Mouse (Mus musculus): ENCODE measurements at regions not wholly inside any gene's neighbourhood (a gene's known extent, or its start where the extent isn't known, plus 50 kb on each side); places are given as distances from the start of the nearest gene placed in this dataset.

DNA sequence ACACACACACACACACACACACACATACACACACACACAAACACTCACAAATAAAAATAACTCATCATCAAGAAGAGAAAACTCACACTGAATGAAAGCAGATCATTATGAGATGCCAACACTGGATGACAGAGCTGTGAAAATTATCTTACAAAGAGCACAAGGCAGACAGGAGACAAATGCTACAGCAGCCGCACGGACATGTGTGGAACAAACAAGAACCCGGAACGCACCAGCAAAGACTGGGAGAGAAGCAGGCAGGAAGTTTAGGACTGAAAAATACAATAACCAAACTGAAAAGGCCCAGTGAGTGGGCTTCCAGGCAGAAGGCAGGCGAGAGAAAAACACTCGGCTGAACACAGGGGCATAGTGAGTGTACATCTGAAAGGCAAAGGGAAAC, 148.2 kb downstream of the Rplp1 start:
- Histone ChIP-seq H3K4me3 (ENCODE audit: low read depth, low read length) (no peak overlapping the region), H3K4me2 (ENCODE audit: low read depth, severe bottlenecking) (no peak overlapping the region), H3K9me3 (ENCODE audit: control insufficient read depth, low read length) (no peaks in the 10 kb centered on the region), H3K27me3 (ENCODE audit: control insufficient read depth, insufficient read depth, low read length) (no peaks in the 10 kb centered on the region), H3K27ac (replicated peaks; ENCODE audit: low read depth, low read length) (no peak overlapping the region), H3K4me1 (ENCODE audit: control insufficient read depth, insufficient read depth, low read length) (no peaks in the 10 kb centered on the region), H3K36me3 (ENCODE audit: control insufficient read depth, insufficient read depth, low read length) (no peaks in the 10 kb centered on the region), H3K9ac (ENCODE audit: low read length) (no peak overlapping the region)
- no peak for DNase-seq (ENCODE audit: low spot score)
- ATAC-seq (ENCODE audit: insufficient number of reproducible peaks, low FRiP score, low TSS enrichment, low read depth): no peak
- 91% methylated on average over 6 of the region's 6 CpGs for WGBS

DNA sequence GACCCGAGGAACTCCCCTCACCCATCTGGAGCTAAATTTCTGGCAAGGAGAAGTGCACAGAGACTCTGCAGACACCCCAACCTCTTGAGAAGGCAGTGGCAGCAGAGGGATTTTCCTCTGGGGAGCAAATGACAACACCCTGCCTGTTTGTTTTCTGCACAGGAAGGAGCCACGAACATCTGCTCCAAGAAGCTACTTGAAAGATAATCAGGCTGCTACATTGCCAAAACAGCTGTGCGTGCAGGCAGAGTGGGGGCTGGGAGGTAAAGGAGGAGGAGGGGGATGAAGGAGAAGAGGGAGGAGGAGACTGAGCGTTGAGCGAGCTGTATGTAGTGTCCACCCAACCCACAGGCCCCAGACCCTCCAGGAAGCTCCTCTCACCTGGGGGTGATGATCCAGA, 149.0 kb downstream of the Rplp1 start:
- Histone ChIP-seq H3K9me3 (ENCODE audit: control insufficient read depth, low read length) (no peaks in the 10 kb centered on the region), H3K36me3 (ENCODE audit: control insufficient read depth, insufficient read depth, low read length) (no peaks in the 10 kb centered on the region), H3K4me3 (ENCODE audit: low read depth, low read length) (no peak overlapping the region), H3K4me2 (ENCODE audit: low read depth, severe bottlenecking) (no peak overlapping the region), H3K27me3 (ENCODE audit: control insufficient read depth, insufficient read depth, low read length) (no peaks in the 10 kb centered on the region), H3K4me1 (ENCODE audit: control insufficient read depth, insufficient read depth, low read length) (no peaks in the 10 kb centered on the region), H3K9ac (ENCODE audit: low read length) (no peak overlapping the region), H3K27ac (replicated peaks; ENCODE audit: low read depth, low read length) (no peak overlapping the region)
- DNase-seq (ENCODE audit: low spot score) (no peak), ATAC-seq (ENCODE audit: insufficient number of reproducible peaks, low FRiP score, low TSS enrichment, low read depth) (no peak)
- WGBS: 47% methylated on average over 5 of the region's 5 CpGs

DNA sequence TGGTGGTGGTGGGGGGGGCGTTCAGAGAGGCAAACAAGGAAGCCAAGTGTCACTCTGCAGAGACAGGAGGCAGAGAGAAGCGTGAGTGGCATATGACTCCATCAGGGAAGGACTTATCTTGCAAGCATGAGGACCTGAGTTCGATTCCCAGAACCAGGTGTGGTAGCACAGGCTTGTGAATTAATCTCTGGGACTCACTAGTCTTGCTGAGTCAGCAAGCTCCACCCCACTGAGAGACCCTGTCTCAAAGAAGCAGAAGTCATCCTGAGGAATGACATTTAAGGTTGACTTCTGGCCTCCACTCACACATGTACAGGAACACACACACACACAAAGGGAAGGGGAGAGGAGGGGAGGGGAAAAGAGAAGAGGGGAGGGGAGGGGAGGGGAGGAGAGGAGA, 156.5 kb downstream of the Rplp1 start:
- no peak overlapping the region for H3K27ac ChIP-seq (replicated peaks; ENCODE audit: low read depth, low read length)
- no peaks in the 10 kb centered on the region for H3K9me3 ChIP-seq (ENCODE audit: control insufficient read depth, low read length)
- no peaks in the 10 kb centered on the region for H3K4me1 ChIP-seq (ENCODE audit: control insufficient read depth, insufficient read depth, low read length)
- no peak for DNase-seq (ENCODE audit: low spot score)
- no peak overlapping the region for H3K4me3 ChIP-seq (ENCODE audit: low read depth, low read length)
- no peak overlapping the region for H3K4me2 ChIP-seq (ENCODE audit: low read depth, severe bottlenecking)
- ATAC-seq (ENCODE audit: insufficient number of reproducible peaks, low FRiP score, low TSS enrichment, low read depth): no peak
- H3K36me3 ChIP-seq (ENCODE audit: control insufficient read depth, insufficient read depth, low read length): no peaks in the 10 kb centered on the region
- H3K9ac ChIP-seq (ENCODE audit: low read length): no peak overlapping the region
- 0 out of 2 replicates have a peak, but pooled peaks cover 2% of the 10 kb centered on the region for H3K27me3 ChIP-seq (ENCODE audit: control insufficient read depth, insufficient read depth, low read length)
- 85% methylated on average over 3 of the region's 3 CpGs for WGBS

DNA sequence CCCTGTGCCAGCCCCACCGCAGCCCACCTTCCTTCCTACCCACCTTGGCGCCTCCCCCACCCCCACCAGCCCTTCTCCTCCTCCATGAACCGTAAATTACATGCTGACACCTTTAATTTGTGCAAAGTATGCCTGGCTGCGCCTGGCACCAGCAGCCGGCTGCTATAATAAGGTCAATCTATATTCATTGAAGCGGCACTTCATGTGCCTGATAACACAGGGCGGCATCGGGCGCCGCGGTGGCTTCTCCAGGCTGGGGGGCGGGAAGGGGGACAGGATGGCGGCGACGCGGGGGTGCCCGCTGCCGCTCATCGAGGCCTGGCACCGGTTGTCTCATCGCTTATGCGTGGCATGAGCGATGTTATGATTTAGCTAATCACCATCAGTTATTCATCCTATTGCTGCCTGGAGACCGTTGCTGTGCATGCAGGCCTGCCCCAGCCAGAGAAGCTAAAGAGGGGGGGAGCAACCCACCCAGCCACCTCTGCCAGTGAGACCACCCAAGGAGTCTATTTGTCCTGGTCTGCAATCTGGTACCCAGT, 157.5 kb downstream of the Rplp1 start:
- no peaks in the 10 kb centered on the region for H3K36me3 ChIP-seq (ENCODE audit: control insufficient read depth, insufficient read depth, low read length)
- DNase-seq (ENCODE audit: low spot score) (no peak), ATAC-seq (ENCODE audit: insufficient number of reproducible peaks, low FRiP score, low TSS enrichment, low read depth) (no peak)
- 0 out of 2 replicates have a peak, but pooled peaks cover 2% of the 10 kb centered on the region for H3K27me3 ChIP-seq (ENCODE audit: control insufficient read depth, insufficient read depth, low read length)
- H3K4me2 ChIP-seq (ENCODE audit: low read depth, severe bottlenecking): no peak overlapping the region
- H3K27ac ChIP-seq (replicated peaks; ENCODE audit: low read depth, low read length): no peak overlapping the region
- no peaks in the 10 kb centered on the region for H3K4me1 ChIP-seq (ENCODE audit: control insufficient read depth, insufficient read depth, low read length)
- 73% methylated on average over 24 of the region's 24 CpGs for WGBS
- no peaks in the 10 kb centered on the region for H3K9me3 ChIP-seq (ENCODE audit: control insufficient read depth, low read length)
- no peak overlapping the region for H3K9ac ChIP-seq (ENCODE audit: low read length)
- no peak overlapping the region for H3K4me3 ChIP-seq (ENCODE audit: low read depth, low read length)

DNA sequence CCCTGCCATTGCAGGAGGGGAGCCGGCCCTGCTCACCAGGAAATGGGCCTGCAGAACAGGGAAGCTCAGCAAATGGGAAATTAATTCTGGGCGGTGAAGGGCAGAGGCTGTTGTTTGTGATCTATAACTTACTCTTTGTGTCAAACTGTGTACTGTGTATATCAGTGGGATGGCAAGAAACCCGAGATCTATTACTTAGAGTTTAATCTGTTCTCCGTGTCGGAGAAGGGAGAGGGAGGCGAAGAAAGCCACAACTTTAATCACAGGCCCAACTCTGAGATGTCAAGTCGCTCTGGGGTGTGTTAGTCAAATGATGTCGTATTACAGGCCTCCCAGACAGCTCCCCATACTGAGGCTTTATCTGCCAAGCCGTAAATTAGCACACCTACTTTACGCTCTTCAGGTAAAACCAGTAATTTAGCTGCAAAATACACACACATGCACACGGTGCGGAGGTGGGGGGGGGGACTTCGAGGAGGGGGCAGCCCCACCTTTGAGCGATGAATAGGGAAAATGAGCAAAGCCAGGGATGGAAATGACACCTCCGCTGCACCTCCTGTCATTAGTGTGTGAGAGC, 158.0 kb downstream of the Rplp1 start:
- no peak for DNase-seq (ENCODE audit: low spot score)
- H3K9ac ChIP-seq (ENCODE audit: low read length): no peak overlapping the region
- WGBS: 47% methylated on average over 15 of the region's 15 CpGs

DNA sequence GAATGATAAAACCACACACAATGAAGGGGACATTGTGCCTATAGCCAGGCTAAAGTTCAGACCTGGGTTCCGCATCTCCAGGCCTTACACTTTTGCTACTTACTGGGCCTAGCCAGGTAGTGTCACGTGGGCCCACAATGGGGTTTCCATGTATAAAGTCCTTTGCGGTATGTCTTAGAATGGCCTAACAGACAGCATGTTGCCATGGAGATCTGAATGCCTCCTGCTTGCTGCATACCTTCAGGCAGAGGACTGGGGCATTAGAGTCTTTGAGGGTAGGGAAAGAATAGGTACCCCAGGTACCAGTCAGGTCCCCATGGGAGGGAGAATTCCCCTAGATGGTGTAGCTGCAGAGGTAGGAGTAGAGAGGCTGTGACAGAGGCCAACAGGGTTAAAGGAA, 159.0 kb downstream of the Rplp1 start:
- H3K27me3 ChIP-seq (ENCODE audit: control insufficient read depth, insufficient read depth, low read length): 0 out of 2 replicates have a peak, but pooled peaks cover 2% of the 10 kb centered on the region
- no peaks in the 10 kb centered on the region for H3K36me3 ChIP-seq (ENCODE audit: control insufficient read depth, insufficient read depth, low read length)
- ATAC-seq (ENCODE audit: insufficient number of reproducible peaks, low FRiP score, low TSS enrichment, low read depth) (no peak), DNase-seq (ENCODE audit: low spot score) (no peak)
- no peak overlapping the region for H3K27ac ChIP-seq (replicated peaks; ENCODE audit: low read depth, low read length)
- WGBS: 89% methylated on average over 3 of the region's 3 CpGs
- no peaks in the 10 kb centered on the region for H3K9me3 ChIP-seq (ENCODE audit: control insufficient read depth, low read length)
- H3K4me3 ChIP-seq (ENCODE audit: low read depth, low read length): no peak overlapping the region
- no peaks in the 10 kb centered on the region for H3K4me1 ChIP-seq (ENCODE audit: control insufficient read depth, insufficient read depth, low read length)
- H3K4me2 ChIP-seq (ENCODE audit: low read depth, severe bottlenecking): no peak overlapping the region
- no peak overlapping the region for H3K9ac ChIP-seq (ENCODE audit: low read length)

More for the DNA sequence above, 158.0 kb downstream of the Rplp1 start:
- no peaks in the 10 kb centered on the region for H3K36me3 ChIP-seq (ENCODE audit: control insufficient read depth, insufficient read depth, low read length)
- H3K27ac ChIP-seq (replicated peaks; ENCODE audit: low read depth, low read length): no peak overlapping the region
- no peaks in the 10 kb centered on the region for H3K9me3 ChIP-seq (ENCODE audit: control insufficient read depth, low read length)
- 0 out of 2 replicates have a peak, but pooled peaks cover 2% of the 10 kb centered on the region for H3K27me3 ChIP-seq (ENCODE audit: control insufficient read depth, insufficient read depth, low read length)
- ATAC-seq (ENCODE audit: insufficient number of reproducible peaks, low FRiP score, low TSS enrichment, low read depth): no peak
- no peaks in the 10 kb centered on the region for H3K4me1 ChIP-seq (ENCODE audit: control insufficient read depth, insufficient read depth, low read length)
- no peak overlapping the region for H3K4me2 ChIP-seq (ENCODE audit: low read depth, severe bottlenecking)
- no peak overlapping the region for H3K4me3 ChIP-seq (ENCODE audit: low read depth, low read length)

DNA sequence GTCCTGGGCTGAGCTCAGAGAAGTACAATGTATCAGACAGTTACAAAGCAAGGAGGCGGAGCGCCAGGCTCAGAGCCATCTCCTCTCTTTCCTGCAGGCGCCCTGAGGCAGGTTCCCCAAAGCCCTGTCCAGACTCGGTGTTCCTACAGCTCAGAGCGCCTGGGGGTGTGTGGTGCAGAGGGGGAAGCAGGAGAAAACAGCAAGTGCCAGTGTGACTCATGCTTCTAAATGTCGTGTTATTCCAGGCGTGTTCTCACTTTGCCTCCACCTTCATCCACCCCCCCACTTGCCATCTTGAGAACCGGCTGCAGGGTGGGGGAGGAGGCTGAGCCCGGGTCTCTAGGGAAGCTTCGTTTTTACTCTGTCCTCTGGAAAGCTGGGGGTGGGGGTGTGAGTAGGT, 160.5 kb downstream of the Rplp1 start:
- Histone ChIP-seq H3K9me3 (ENCODE audit: control insufficient read depth, low read length) (no peaks in the 10 kb centered on the region), H3K36me3 (ENCODE audit: control insufficient read depth, insufficient read depth, low read length) (no peaks in the 10 kb centered on the region), H3K4me2 (ENCODE audit: low read depth, severe bottlenecking) (no peak overlapping the region), H3K27ac (replicated peaks; ENCODE audit: low read depth, low read length) (no peak overlapping the region), H3K9ac (ENCODE audit: low read length) (no peak overlapping the region), H3K27me3 (ENCODE audit: control insufficient read depth, insufficient read depth, low read length) (0 out of 2 replicates have a peak, but pooled peaks cover 2% of the 10 kb centered on the region), H3K4me1 (ENCODE audit: control insufficient read depth, insufficient read depth, low read length) (no peaks in the 10 kb centered on the region), H3K4me3 (ENCODE audit: low read depth, low read length) (no peak overlapping the region)
- DNase-seq (ENCODE audit: low spot score): no peak
- no peak for ATAC-seq (ENCODE audit: insufficient number of reproducible peaks, low FRiP score, low TSS enrichment, low read depth)
- WGBS: 39% methylated on average over 10 of the region's 10 CpGs

DNA sequence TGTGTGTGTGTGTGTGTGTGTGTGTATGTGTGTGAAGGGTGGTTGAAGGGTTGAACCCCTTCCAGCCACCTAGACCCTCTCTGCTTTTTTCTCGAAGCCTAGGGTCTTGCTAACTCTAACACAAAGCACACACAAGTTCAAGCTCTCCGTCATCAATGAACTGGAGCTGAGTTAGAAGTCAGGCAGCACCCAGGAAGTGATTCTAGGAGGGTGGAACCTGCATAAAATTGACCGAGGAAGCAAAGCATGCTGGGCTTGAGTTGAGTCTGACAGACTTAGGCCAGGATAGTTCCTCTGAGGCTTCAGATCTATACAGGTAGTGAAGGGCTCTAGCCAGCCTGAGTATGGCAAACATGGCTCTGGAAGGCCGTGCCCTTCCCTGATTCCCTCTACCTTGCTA, 165.1 kb downstream of the Rplp1 start:
- Histone ChIP-seq H3K9me3 (ENCODE audit: control insufficient read depth, low read length) (no peaks in the 10 kb centered on the region), H3K4me1 (ENCODE audit: control insufficient read depth, insufficient read depth, low read length) (no peaks in the 10 kb centered on the region), H3K36me3 (ENCODE audit: control insufficient read depth, insufficient read depth, low read length) (no peaks in the 10 kb centered on the region), H3K27ac (replicated peaks; ENCODE audit: low read depth, low read length) (no peak overlapping the region), H3K27me3 (ENCODE audit: control insufficient read depth, insufficient read depth, low read length) (no peaks in the 10 kb centered on the region), H3K4me3 (ENCODE audit: low read depth, low read length) (no peak overlapping the region), H3K9ac (ENCODE audit: low read length) (no peak overlapping the region), H3K4me2 (ENCODE audit: low read depth, severe bottlenecking) (no peak overlapping the region)
- ATAC-seq (ENCODE audit: insufficient number of reproducible peaks, low FRiP score, low TSS enrichment, low read depth) (no peak), DNase-seq (ENCODE audit: low spot score) (no peak)
- 83% methylated on average over 4 of the region's 4 CpGs for WGBS

DNA sequence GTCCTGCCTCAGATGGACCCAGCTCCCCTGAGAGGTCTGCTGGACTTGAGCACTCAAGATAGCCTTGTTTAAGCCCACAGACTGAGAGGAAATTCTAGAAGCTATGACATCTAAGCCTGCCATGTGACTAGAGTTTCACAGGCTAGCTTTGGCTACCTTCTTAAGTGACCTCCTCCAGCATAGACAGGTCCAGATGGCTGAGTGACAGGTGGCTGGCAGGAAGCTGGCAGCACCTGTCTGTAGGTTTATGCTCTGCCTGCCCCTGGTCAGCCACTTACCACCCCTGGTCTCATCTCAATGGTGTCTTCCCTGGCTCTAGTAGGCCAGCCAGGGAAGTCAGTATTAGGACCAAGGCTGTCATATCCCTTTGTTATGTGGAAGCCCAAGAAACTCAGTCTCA, 165.9 kb downstream of the Rplp1 start:
- no peak for ATAC-seq (ENCODE audit: insufficient number of reproducible peaks, low FRiP score, low TSS enrichment, low read depth)

More for the DNA sequence above, 165.9 kb downstream of the Rplp1 start:
- Histone ChIP-seq H3K4me1 (ENCODE audit: control insufficient read depth, insufficient read depth, low read length) (no peaks in the 10 kb centered on the region), H3K9ac (ENCODE audit: low read length) (no peak overlapping the region), H3K4me2 (ENCODE audit: low read depth, severe bottlenecking) (no peak overlapping the region), H3K27me3 (ENCODE audit: control insufficient read depth, insufficient read depth, low read length) (no peaks in the 10 kb centered on the region), H3K4me3 (ENCODE audit: low read depth, low read length) (no peak overlapping the region), H3K36me3 (ENCODE audit: control insufficient read depth, insufficient read depth, low read length) (no peaks in the 10 kb centered on the region), H3K9me3 (ENCODE audit: control insufficient read depth, low read length) (no peaks in the 10 kb centered on the region), H3K27ac (replicated peaks; ENCODE audit: low read depth, low read length) (no peak overlapping the region)
- no peak for DNase-seq (ENCODE audit: low spot score)
